Mouse (Mus musculus) CD8-positive naive resting alpha-beta T cell, adult 2 months (primary cell): Measurements from ENCODE around the gene Hcn2.
"Not testable (repeated sequence)": the region's sequence is repeated elsewhere in the genome, so short reads cannot be mapped to it uniquely, and the experiment has no call there.

ENCODE experiments used
- DNase-seq, 2 experiments: peaks; one replicate each; pipeline ENCODE4 v3.0.0; 2022; ENCODE audit warnings: low read depth in 2 of 2, low spot score in 2 of 2

Gene Hcn2

GRCm38 (mm10) chr10:79743161-79743560, 26.7 kb downstream of the Hcn2 start:
- no peak for DNase-seq

- DNase-seq, result no peak
These were observed 27.4 kb downstream of the Hcn2 start for GRCm38 (mm10) chr10:79743650-79744365.

- no peak for DNase-seq
These were observed 29.0 kb downstream of the Hcn2 start for GRCm38 (mm10) chr10:79745411-79745810.

- peak; percentile 91 to 92 for DNase-seq
These were observed 29.7 kb downstream of the Hcn2 start, which contains the start of gene Polrmt for GRCm38 (mm10) chr10:79745898-79746773. Gene Polrmt, minus strand, starts transcription at chr10:79746581.

GRCm38 (mm10) chr10:79746774-79747151, 30.3 kb downstream of the Hcn2 start:
- DNase-seq, result no peak

- no peak for DNase-seq
These were observed 32.1 kb downstream of the Hcn2 start for GRCm38 (mm10) chr10:79748496-79748895.

- no peak for DNase-seq
These were observed 38.6 kb downstream of the Hcn2 start, which contains the start of gene Fgf22 for GRCm38 (mm10) chr10:79754856-79755516. Gene Fgf22, plus strand, starts transcription at chr10:79755076.

GRCm38 (mm10) chr10:79755854-79756253, 39.4 kb downstream of the Hcn2 start:
- no peak for DNase-seq

- DNase-seq, result no peak
These were observed 40.2 kb downstream of the Hcn2 start for GRCm38 (mm10) chr10:79756660-79757059.

GRCm38 (mm10) chr10:79759675-79760074, 43.2 kb downstream of the Hcn2 start:
- DNase-seq, result not testable (repeated sequence)

- no peak for DNase-seq
These were observed 44.2 kb downstream of the Hcn2 start for GRCm38 (mm10) chr10:79760603-79761143.

GRCm38 (mm10) chr10:79762875-79763274, 46.4 kb downstream of the Hcn2 start:
- DNase-seq, result no peak

GRCm38 (mm10) chr10:79764234-79764633, 47.8 kb downstream of the Hcn2 start:
- DNase-seq, result no peak

- no peak for DNase-seq
These were observed 48.9 kb downstream of the Hcn2 start for GRCm38 (mm10) chr10:79765228-79765745.

GRCm38 (mm10) chr10:79766001-79766507, 49.6 kb downstream of the Hcn2 start:
- peak in 1 of 2 experiments; percentile 14 for DNase-seq

GRCm38 (mm10) chr10:79766508-79767325, 50.3 kb downstream of the Hcn2 start, which contains the start of gene Rnf126:
Gene Rnf126, minus strand, starts transcription at chr10:79766952.
- peak; percentile 96 to 98 for DNase-seq

GRCm38 (mm10) chr10:79767372-79768244, 51.2 kb downstream of the Hcn2 start:
- peak in 1 of 2 experiments; percentile 44 for DNase-seq

- peak; percentile 45 to 63 for DNase-seq
These were observed 52.0 kb downstream of the Hcn2 start for GRCm38 (mm10) chr10:79768400-79768799.

GRCm38 (mm10) chr10:79769329-79769728, 52.9 kb downstream of the Hcn2 start:
- no peak for DNase-seq
